Mouse (Mus musculus) natural killer cell, adult 2 months (primary cell): Measurements from ENCODE around the gene Cyp4v3.

Experiments
- DNase-seq, 2 experiments: peaks; one replicate each; pipeline ENCODE4 v3.0.0; 2022; ENCODE audit warnings: low spot score in 2 of 2

The Cyp4v3 gene

GRCm38 (mm10) chr8:45320930-45321329 lies 12.1 kb downstream of the Cyp4v3 start:
- no peak for DNase-seq

DNA sequence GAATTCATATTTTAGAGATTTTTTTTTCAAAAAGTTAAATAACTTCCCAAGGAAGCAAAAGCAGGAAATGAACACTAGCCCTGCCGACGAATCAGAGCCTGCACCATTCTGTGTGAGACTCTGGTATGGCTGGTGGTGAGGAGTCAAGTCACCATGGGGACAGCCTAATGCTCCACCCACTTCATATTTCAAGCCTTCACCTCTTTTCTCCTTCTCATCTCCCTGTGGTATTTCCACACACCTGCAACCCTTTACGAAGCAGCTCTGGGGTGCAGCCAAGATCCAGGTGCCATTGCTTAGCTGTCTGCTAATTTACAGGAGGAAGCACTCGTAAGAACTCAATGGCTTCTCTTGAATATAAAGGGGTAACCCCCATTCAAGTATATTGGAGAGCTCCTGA lies 22.0 kb downstream of the Cyp4v3 start:
- DNase-seq, result no peak

DNA sequence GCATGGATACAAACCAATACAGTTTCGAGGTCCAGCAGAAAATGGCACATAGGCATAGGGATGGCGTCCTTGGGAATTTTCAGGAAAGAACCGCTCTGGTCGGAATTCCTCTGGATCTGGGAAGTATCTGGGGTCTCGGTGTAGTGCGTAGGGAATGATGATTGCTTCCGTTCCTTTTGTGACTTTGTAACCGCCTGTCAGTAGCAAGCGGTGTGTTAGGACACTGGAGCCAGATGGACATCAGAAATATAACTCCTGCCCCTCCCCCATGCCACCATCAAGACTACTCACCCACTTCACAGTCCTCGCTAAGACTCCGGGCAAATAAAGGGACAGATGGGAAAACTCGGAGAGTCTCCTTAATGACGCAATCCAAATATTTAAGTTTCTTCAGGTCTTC lies 24.6 kb downstream of the Cyp4v3 start, which contains the start of gene Gm45753:
TSS of gene Gm45753 (minus strand) at position 101 of the 400 bp plus-strand sequence.
- DNase-seq, result no peak

GRCm38 (mm10) chr8:45305479-45305878 lies 27.5 kb downstream of the Cyp4v3 start:
- no peak for DNase-seq

GRCm38 (mm10) chr8:45304354-45304753 lies 28.7 kb downstream of the Cyp4v3 start:
- no peak for DNase-seq

GRCm38 (mm10) chr8:45302390-45302789 lies 30.6 kb downstream of the Cyp4v3 start:
- no peak for DNase-seq

GRCm38 (mm10) chr8:45295276-45295675 lies 37.7 kb downstream of the Cyp4v3 start:
- no peak for DNase-seq

DNA sequence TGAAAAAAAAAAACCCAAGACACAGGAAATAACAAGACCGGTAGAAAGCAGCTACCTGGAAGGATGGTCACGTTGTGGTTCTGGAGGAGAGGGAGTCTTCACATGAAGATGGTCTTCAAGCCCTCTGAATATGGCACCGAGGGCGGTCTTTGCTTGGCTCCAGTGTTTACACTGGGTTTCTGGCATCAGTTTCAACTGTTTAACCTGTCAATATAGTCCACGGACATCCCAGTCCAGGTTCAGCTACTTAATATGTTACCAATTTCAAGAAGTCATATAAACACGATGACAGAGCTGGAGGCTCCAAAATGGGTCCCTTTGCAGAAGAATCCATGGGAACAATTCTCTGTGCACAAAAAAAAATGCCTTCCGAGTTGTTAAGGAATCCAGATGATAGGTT lies 38.3 kb downstream of the Cyp4v3 start, which contains the start of gene Klkb1:
TSS of gene Klkb1 (minus strand) at position 173 of the 400 bp plus-strand sequence.
- no peak for DNase-seq

GRCm38 (mm10) chr8:45291790-45292189 lies 41.2 kb downstream of the Cyp4v3 start:
- no peak for DNase-seq

- DNase-seq, result no peak
Measured at GRCm38 (mm10) chr8:45281630-45282029, 51.4 kb downstream of the Cyp4v3 start.

- DNase-seq, result no peak
Measured at GRCm38 (mm10) chr8:45277453-45277852, 55.6 kb downstream of the Cyp4v3 start.

- no peak for DNase-seq
Measured at GRCm38 (mm10) chr8:45274317-45274716, 58.7 kb downstream of the Cyp4v3 start.

- no peak for DNase-seq
Measured at GRCm38 (mm10) chr8:45269056-45269455, 64.0 kb downstream of the Cyp4v3 start.

DNA sequence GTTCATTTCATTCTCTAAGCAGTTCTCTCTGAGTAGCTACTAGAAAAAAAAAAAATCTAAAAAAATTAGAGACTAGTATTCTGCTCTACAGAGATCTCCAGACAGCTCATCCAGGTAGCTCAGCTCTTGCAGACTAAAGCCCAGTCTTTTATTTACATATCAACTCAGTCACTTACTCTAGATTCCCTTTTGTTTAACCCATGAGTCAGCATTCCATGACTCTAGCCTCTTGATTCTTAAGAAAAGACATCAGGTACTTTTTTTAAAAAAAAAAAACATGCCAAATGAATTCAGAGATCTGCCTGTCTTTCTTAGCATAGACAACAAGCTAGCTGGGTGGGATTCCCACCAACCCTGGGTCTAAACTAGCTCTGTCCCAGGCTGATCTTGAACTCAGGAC lies 64.5 kb downstream of the Cyp4v3 start:
- no peak for DNase-seq

GRCm38 (mm10) chr8:45267611-45268391 lies 65.2 kb downstream of the Cyp4v3 start:
- DNase-seq, result no peak

- no peak for DNase-seq
Measured at GRCm38 (mm10) chr8:45266993-45267392, 66.0 kb downstream of the Cyp4v3 start.

GRCm38 (mm10) chr8:45264918-45265317 lies 68.1 kb downstream of the Cyp4v3 start:
- no peak for DNase-seq

GRCm38 (mm10) chr8:45262851-45263250 lies 70.2 kb downstream of the Cyp4v3 start:
- no peak for DNase-seq

GRCm38 (mm10) chr8:45261920-45262319 lies 71.1 kb downstream of the Cyp4v3 start, which contains the start of gene F11:
Gene F11, minus strand, starts transcription at chr8:45262031.
- no peak for DNase-seq

- no peak for DNase-seq
Measured at GRCm38 (mm10) chr8:45258421-45258820, 74.6 kb downstream of the Cyp4v3 start.

- no peak for DNase-seq
Measured at GRCm38 (mm10) chr8:45255040-45255439, 78.0 kb downstream of the Cyp4v3 start.
